Mouse (Mus musculus): Measurements from ENCODE around the gene Dab1. TPM values are rescaled to one million over a fixed set of nuclear protein-coding genes. Genes with fewer than 3 reads are reported as not detected.

The Dab1 gene
- total RNA-seq, 2 experiments from 2014 or later = not detected

- ATAC-seq (replicated peaks; ENCODE audit: low FRiP score, poor library complexity, severe bottlenecking) = no peak
Measured at GRCm38 (mm10) chr4:104418354-104418753, 799.2 kb downstream of the Dab1 start.

GRCm38 (mm10) chr4:104420983-104421680, 802.0 kb downstream of the Dab1 start:
- ATAC-seq (replicated peaks; ENCODE audit: low FRiP score, poor library complexity, severe bottlenecking) = no peak

GRCm38 (mm10) chr4:104429127-104429526, 810.0 kb downstream of the Dab1 start:
- no peak for ATAC-seq (replicated peaks; ENCODE audit: low FRiP score, poor library complexity, severe bottlenecking)

GRCm38 (mm10) chr4:104431231-104431855, 812.2 kb downstream of the Dab1 start:
- ATAC-seq (replicated peaks; ENCODE audit: low FRiP score, poor library complexity, severe bottlenecking) = no peak

- no peak for ATAC-seq (replicated peaks; ENCODE audit: low FRiP score, poor library complexity, severe bottlenecking)
Measured at GRCm38 (mm10) chr4:104432150-104432549, 813.0 kb downstream of the Dab1 start.

- no peak for ATAC-seq (replicated peaks; ENCODE audit: low FRiP score, poor library complexity, severe bottlenecking)
Measured at GRCm38 (mm10) chr4:104435736-104436135, 816.6 kb downstream of the Dab1 start.

GRCm38 (mm10) chr4:104436411-104436810, 817.3 kb downstream of the Dab1 start:
- ATAC-seq (replicated peaks; ENCODE audit: low FRiP score, poor library complexity, severe bottlenecking) = no peak

GRCm38 (mm10) chr4:104438730-104439129, 819.6 kb downstream of the Dab1 start:
- no peak for ATAC-seq (replicated peaks; ENCODE audit: low FRiP score, poor library complexity, severe bottlenecking)

GRCm38 (mm10) chr4:104439641-104440040, 820.5 kb downstream of the Dab1 start:
- ATAC-seq (replicated peaks; ENCODE audit: low FRiP score, poor library complexity, severe bottlenecking) = no peak

GRCm38 (mm10) chr4:104442925-104443747, 824.0 kb downstream of the Dab1 start:
- ATAC-seq (replicated peaks; ENCODE audit: low FRiP score, poor library complexity, severe bottlenecking) = no peak

- ATAC-seq (replicated peaks; ENCODE audit: low FRiP score, poor library complexity, severe bottlenecking) = no peak
Measured at GRCm38 (mm10) chr4:104443775-104444174, 824.6 kb downstream of the Dab1 start.

- no peak for ATAC-seq (replicated peaks; ENCODE audit: low FRiP score, poor library complexity, severe bottlenecking)
Measured at GRCm38 (mm10) chr4:104444985-104445384, 825.8 kb downstream of the Dab1 start.

GRCm38 (mm10) chr4:104448199-104448598, 829.0 kb downstream of the Dab1 start:
- no peak for ATAC-seq (replicated peaks; ENCODE audit: low FRiP score, poor library complexity, severe bottlenecking)

- ATAC-seq (replicated peaks; ENCODE audit: low FRiP score, poor library complexity, severe bottlenecking) = no peak
Measured at GRCm38 (mm10) chr4:104450645-104451044, 831.5 kb downstream of the Dab1 start.

GRCm38 (mm10) chr4:104452587-104452986, 833.4 kb downstream of the Dab1 start:
- ATAC-seq (replicated peaks; ENCODE audit: low FRiP score, poor library complexity, severe bottlenecking) = no peak

- no peak for ATAC-seq (replicated peaks; ENCODE audit: low FRiP score, poor library complexity, severe bottlenecking)
Measured at GRCm38 (mm10) chr4:104455151-104455550, 836.0 kb downstream of the Dab1 start.

GRCm38 (mm10) chr4:104455760-104456159, 836.6 kb downstream of the Dab1 start:
- no peak for ATAC-seq (replicated peaks; ENCODE audit: low FRiP score, poor library complexity, severe bottlenecking)

GRCm38 (mm10) chr4:104456173-104456873, 837.2 kb downstream of the Dab1 start:
- no peak for ATAC-seq (replicated peaks; ENCODE audit: low FRiP score, poor library complexity, severe bottlenecking)

GRCm38 (mm10) chr4:104458726-104459125, 839.6 kb downstream of the Dab1 start:
- no peak for ATAC-seq (replicated peaks; ENCODE audit: low FRiP score, poor library complexity, severe bottlenecking)

Measured in erythroid progenitor cell, adult 5-6 weeks (primary cell).